Comparison of ENCODE assay signal across 11 mouse cellular contexts in genomic region chr1:164796471-164796870, GRCm38 (mm10). TPM values are rescaled to one million over a fixed set of nuclear protein-coding genes. Genes with fewer than 3 reads are reported as not detected.
DNase-seq lines count a peak whose midpoint lies in the region; ATAC-seq and TF ChIP-seq lines count a peak whose summit lies in the region.
"Had no signal": no experiment of that assay in that cellular context is flagged by ENCODE, and none has a peak within 500 bp of the region (broad histone marks: within the 10 kb centered on the region; RNA-seq: fewer than 3 reads in every experiment).

TSS of gene Dpt (plus strand) at chr1:164796644.

- H3K4me3 ChIP-seq in kidney, embryonic 14.5 days (ENCODE audit: low read length), result no peak within 1 kb of the TSS
- H3K4me3 ChIP-seq in gastrocnemius, adult 2 months, result peak within 1 kb of the TSS; percentile 64
- H3K4me3 ChIP-seq in limb, embryonic 12.5 days (replicated peaks), result no peak within 1 kb of the TSS
- H3K4me3 ChIP-seq in midbrain, embryonic 10.5 days, result no peak within 1 kb of the TSS

- no peaks in the 10 kb centered on the region for H3K27me3 ChIP-seq in kidney, embryonic 14.5 days (ENCODE audit: control insufficient read depth, insufficient read depth, low read length)
- no peaks in the 10 kb centered on the region for H3K27me3 ChIP-seq in limb, embryonic 12.5 days
- H3K27me3 ChIP-seq in midbrain, embryonic 10.5 days (ENCODE audit: low read depth, poor library complexity, severe bottlenecking), result no peaks in the 10 kb centered on the region

- H3K27ac ChIP-seq in kidney, embryonic 14.5 days (ENCODE audit: low read depth, low read length), result no peak within 1 kb of the TSS
- peak within 1 kb of the TSS; percentile 86 for H3K27ac ChIP-seq in gastrocnemius, adult 2 months
- H3K27ac ChIP-seq in limb, embryonic 12.5 days, result no peak within 1 kb of the TSS
- H3K27ac ChIP-seq in midbrain, embryonic 10.5 days (replicated peaks), result no peak within 1 kb of the TSS
- H3K27ac ChIP-seq: macrophage had no signal

- no peaks in the 10 kb centered on the region for H3K4me1 ChIP-seq in kidney, embryonic 14.5 days (ENCODE audit: control insufficient read depth, insufficient read depth, low read length)
- H3K4me1 ChIP-seq in limb, embryonic 12.5 days (replicated peaks), result peaks cover 10% of the 10 kb centered on the region; the same call in 1 of the 2 replicates
- no peaks in the 10 kb centered on the region for H3K4me1 ChIP-seq in midbrain, embryonic 10.5 days

- ATAC-seq in kidney, embryonic 14.5 days (ENCODE audit: low FRiP score, low TSS enrichment), result no peak
- ATAC-seq in limb, embryonic 12.5 days (ENCODE audit: insufficient number of reproducible peaks, insufficient read depth, low FRiP score, low TSS enrichment, low read depth), result peak; percentile 52; the same call in 1 of the 2 replicates
- no peak for ATAC-seq in cerebellum, adult (ENCODE audit: insufficient number of reproducible peaks, low FRiP score, low TSS enrichment)

- TF ChIP-seq CTCF in gastrocnemius, adult 2 months (IDR thresholded peaks at IDR 0.05), result no peak

- H3K4me2 ChIP-seq in kidney, embryonic 14.5 days (replicated peaks; ENCODE audit: low read depth, low read length), result no peak within 1 kb of the TSS
- H3K4me2 ChIP-seq in limb, embryonic 12.5 days, result no peak within 1 kb of the TSS

- no peaks in the 10 kb centered on the region for H3K36me3 ChIP-seq in kidney, embryonic 14.5 days (ENCODE audit: control insufficient read depth, insufficient read depth, low read length)
- no peaks in the 10 kb centered on the region for H3K36me3 ChIP-seq in limb, embryonic 12.5 days
- no peaks in the 10 kb centered on the region for H3K36me3 ChIP-seq in midbrain, embryonic 10.5 days
- H3K36me3 ChIP-seq: G1E had no signal

- DNase-seq in kidney, postnatal 25 days, result peak; percentile 9 to 50
- peak; percentile 80 for DNase-seq in gastrocnemius, adult 2 months
- peak; percentile 45 for DNase-seq in testis, postnatal 10 days (ENCODE audit: low spot score)
- DNase-seq in midbrain, embryonic 10.5 days (ENCODE audit: low spot score), result no peak
- no peak for DNase-seq in cerebellum, postnatal 4 days (ENCODE audit: low spot score in 2 of 2)
- DNase-seq: thymus, postnatal 36 days had no signal

- H3K9me3 ChIP-seq in kidney, embryonic 14.5 days (ENCODE audit: control insufficient read depth, low read length), result no peaks in the 10 kb centered on the region
- H3K9me3 ChIP-seq in limb, embryonic 12.5 days, result no peaks in the 10 kb centered on the region
- no peaks in the 10 kb centered on the region for H3K9me3 ChIP-seq in midbrain, embryonic 10.5 days (replicated peaks)

- intact Hi-C loops in gastrocnemius, adult 2 months (cut with DNase I), result no loop called here

- H3K9ac ChIP-seq in kidney, embryonic 14.5 days (ENCODE audit: low read depth, low read length), result no peak within 1 kb of the TSS
- H3K9ac ChIP-seq in limb, embryonic 12.5 days (replicated peaks), result no peak within 1 kb of the TSS

- 81% methylated on average over 8 of the region's 8 CpGs for whole genome bisulfite sequencing in kidney, embryonic 14.5 days
- WGBS in limb, embryonic 12.5 days, result 61% methylated on average over 8 of the region's 8 CpGs
- 88% methylated on average over 8 of the region's 8 CpGs for WGBS in midbrain, embryonic 10.5 days

RNA-seq across cellular contexts. Expression of gene Dpt, which starts in this region (rescaled TPM):
- 0.29 TPM in 1 of 2 replicates, not detected in the other for polyA plus RNA-seq in kidney, embryonic 14.5 days (2014; fragmentation: Nextera tagmentation; extraction: Ambion mirVana)
- 10 to 100 TPM; 42.5 to 58.4 TPM for total RNA-seq in gastrocnemius, adult 2 months (2021)
- 0.24 and 0.52 TPM in 2 replicates for polyA plus RNA-seq in limb, embryonic 12.5 days (2016; fragmentation: Nextera tagmentation; extraction: Ambion mirVana)
- polyA plus RNA-seq in midbrain, embryonic 10.5 days (2016; fragmentation: Nextera tagmentation; extraction: Ambion mirVana), result not detected in 2 replicates
- total RNA-seq: G1E had no signal
- polyA plus RNA-seq: G1E, macrophage had no signal

Comparison
In these comparisons a context has a peak if more than half of its experiments do, and no peak if none do; other contexts are left out.
1. Peak in ATAC-seq in limb, embryonic 12.5 days; RNA of the gene not detected or under 1 TPM.
2. DNase-seq: peak in kidney, postnatal 25 days (2 of 2), gastrocnemius, adult 2 months (single experiment) and testis, postnatal 10 days (single experiment); none in midbrain, embryonic 10.5 days (single experiment) and cerebellum, postnatal 4 days (0 of 2).